Mouse (Mus musculus): ENCODE data around the gene Ccer2.

DNA sequence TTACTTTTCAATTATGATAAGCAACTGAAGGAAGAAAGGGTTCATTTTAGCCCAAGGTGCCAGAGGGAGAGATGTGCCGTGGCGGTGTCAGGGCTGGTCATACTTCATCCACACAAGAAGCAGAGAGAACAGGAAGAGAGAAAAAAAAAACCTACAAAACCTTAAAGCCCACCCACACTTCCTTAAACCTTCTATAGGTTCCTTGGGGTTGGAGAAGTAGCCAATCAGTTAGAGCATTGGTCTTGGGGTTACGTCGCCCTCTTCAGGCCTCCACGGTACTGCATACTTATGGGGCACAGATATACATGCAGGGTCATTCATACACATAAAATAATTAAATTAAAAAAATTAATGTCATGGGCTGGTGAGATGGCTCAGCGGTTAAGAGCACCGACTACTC lies 33.9 kb upstream of the Ccer2 start:
- TF ChIP-seq GATA1 (IDR thresholded peaks at IDR 0.05; ENCODE audit: borderline replicate concordance, low read length): no peak
- no peak for TF ChIP-seq FLI1 (IDR thresholded peaks at IDR 0.05; ENCODE audit: low read length)
